Mouse (Mus musculus) intestine, postnatal 0 days (tissue): ENCODE measurements at regions not wholly inside any gene's neighbourhood (a gene's known extent, or its start where the extent isn't known, plus 50 kb on each side); places are given as distances from the start of the nearest gene placed in this dataset.

Experiments used
- ATAC-seq: fragments of 200-750 bp; cut with Nextera tagmentation; 2 replicates; pipeline ENCODE4 v1.8.0; 2017; ENCODE audit warnings: mild to moderate bottlenecking, moderate TSS enrichment, moderate library complexity
- H3K27ac ChIP-seq: fragments of 300-500 bp; sonication (generic); 2 replicates; pipeline ENCODE4 v1.5.1; 2014; ENCODE audit warnings: mild to moderate bottlenecking, low read depth, low read length, moderate library complexity
- H3K27me3 ChIP-seq: fragments of 300-500 bp; sonication (generic); replicated peaks from 2 replicates; pipeline ENCODE4 v1.6.1; 2014; ENCODE audit warnings: low read length, mixed read lengths; ENCODE audit not compliant: control insufficient read depth, insufficient read depth
- H3K36me3 ChIP-seq: fragments of 300-500 bp; sonication (generic); 2 replicates; pipeline ENCODE4 v1.6.1; 2014; ENCODE audit warnings: mild to moderate bottlenecking, moderate library complexity; ENCODE audit not compliant: control insufficient read depth, insufficient read depth
- H3K4me1 ChIP-seq: fragments of 300-500 bp; sonication (generic); replicated peaks from 2 replicates; pipeline ENCODE4 v1.6.1; 2014; ENCODE audit warnings: antibody characterized with exemption, low read length, mixed read lengths; ENCODE audit not compliant: control insufficient read depth, insufficient read depth
- H3K4me2 ChIP-seq: fragments of 300-500 bp; sonication (generic); replicated peaks from 2 replicates; pipeline ENCODE4 v1.6.1; 2014; ENCODE audit warnings: low read depth, mild to moderate bottlenecking, moderate library complexity
- H3K4me3 ChIP-seq: fragments of 300-500 bp; sonication (generic); 2 replicates; pipeline ENCODE4 v1.5.1; 2014; ENCODE audit warnings: low read depth, low read length
- H3K9ac ChIP-seq: fragments of 300-500 bp; sonication (generic); 2 replicates; pipeline ENCODE4 v1.6.1; 2014; ENCODE audit warnings: mild to moderate bottlenecking, low read depth, low read length
- H3K9me3 ChIP-seq: fragments of 300-500 bp; sonication (generic); 2 replicates; pipeline ENCODE4 v1.6.1; 2016; ENCODE audit warnings: mixed run types; ENCODE audit not compliant: control insufficient read depth
- CTCF ChIP-seq: sonication (generic); IDR thresholded peaks from 2 replicates; pipeline ENCODE4 v1.5.1; 2016; ENCODE audit warnings: low read depth, mild to moderate bottlenecking, control low read depth, antibody characterized with exemption, moderate library complexity
- WGBS: fragments of 180-500 bp; shearing (Covaris S2); extraction: QIAGEN DNeasy Blood & Tissue Kit; methylation state at CpG from one replicate; pipeline ENCODE4 v1.1.7; 2014; 5-methylcytosine and 5-hydroxymethylcytosine counted together

- Histone ChIP-seq H3K27ac (no peak overlapping the region), H3K4me3 (no peak overlapping the region), H3K9me3 (no peaks in the 10 kb centered on the region), H3K27me3 (no peaks in the 10 kb centered on the region), H3K4me2 (no peak overlapping the region), H3K4me1 (no peaks in the 10 kb centered on the region), H3K36me3 (no peaks in the 10 kb centered on the region), H3K9ac (no peak overlapping the region)
- no peak for ATAC-seq
- no peak for TF ChIP-seq CTCF
- 70% methylated on average over 4 of the region's 4 CpGs for WGBS
Observed at GRCm38 (mm10) chr19:36263923-36264322, 84.2 kb upstream of the Pcgf5 start.

- Histone ChIP-seq H3K4me1 (no peaks in the 10 kb centered on the region), H3K9me3 (no peaks in the 10 kb centered on the region), H3K27me3 (no peaks in the 10 kb centered on the region), H3K9ac (no peak overlapping the region), H3K4me3 (no peak overlapping the region), H3K27ac (no peak overlapping the region), H3K4me2 (no peak overlapping the region), H3K36me3 (no peaks in the 10 kb centered on the region)
- ATAC-seq = no peak
- 76% methylated on average over 2 of the region's 2 CpGs for WGBS
- no peak for TF ChIP-seq CTCF
Observed at GRCm38 (mm10) chr19:36264397-36264796, 83.7 kb upstream of the Pcgf5 start.

DNA sequence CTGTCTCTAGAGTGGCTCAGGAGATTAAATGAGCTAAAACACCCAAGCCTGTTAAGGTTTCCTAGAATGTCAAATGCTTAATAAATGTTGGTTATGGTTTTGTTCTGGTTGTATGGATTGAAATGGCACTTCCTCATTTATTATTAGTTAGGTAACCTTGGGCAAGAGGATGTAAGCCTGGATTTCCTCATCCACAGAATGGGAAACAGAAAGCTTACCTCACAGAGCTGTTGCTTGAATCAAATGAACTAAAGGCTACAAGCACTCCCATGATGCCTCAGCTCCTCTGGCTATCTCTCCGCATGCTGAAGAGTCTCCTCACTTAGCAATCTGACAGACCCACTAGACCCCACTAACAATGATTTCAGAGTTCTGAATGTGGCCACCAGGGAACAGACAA is 82.8 kb upstream of the Pcgf5 start:
- H3K27me3 ChIP-seq = no peaks in the 10 kb centered on the region
- H3K4me2 ChIP-seq = no peak overlapping the region
- H3K4me3 ChIP-seq = no peak overlapping the region
- no peaks in the 10 kb centered on the region for H3K36me3 ChIP-seq
- ATAC-seq = no peak
- no peaks in the 10 kb centered on the region for H3K4me1 ChIP-seq
- H3K9me3 ChIP-seq = no peaks in the 10 kb centered on the region
- no peak overlapping the region for H3K27ac ChIP-seq
- H3K9ac ChIP-seq = no peak overlapping the region
- WGBS = 83% methylated on average over 1 of the region's 1 CpGs
- TF ChIP-seq CTCF = no peak

- TF ChIP-seq CTCF = no peak
- Histone ChIP-seq H3K4me3 (no peak overlapping the region), H3K9ac (no peak overlapping the region), H3K4me1 (no peaks in the 10 kb centered on the region), H3K27me3 (no peaks in the 10 kb centered on the region), H3K9me3 (no peaks in the 10 kb centered on the region), H3K4me2 (no peak overlapping the region), H3K36me3 (no peaks in the 10 kb centered on the region), H3K27ac (no peak overlapping the region)
- 44% methylated on average over 8 of the region's 8 CpGs for WGBS
- ATAC-seq = no peak
Observed at GRCm38 (mm10) chr19:36266346-36266745, 81.8 kb upstream of the Pcgf5 start.

DNA sequence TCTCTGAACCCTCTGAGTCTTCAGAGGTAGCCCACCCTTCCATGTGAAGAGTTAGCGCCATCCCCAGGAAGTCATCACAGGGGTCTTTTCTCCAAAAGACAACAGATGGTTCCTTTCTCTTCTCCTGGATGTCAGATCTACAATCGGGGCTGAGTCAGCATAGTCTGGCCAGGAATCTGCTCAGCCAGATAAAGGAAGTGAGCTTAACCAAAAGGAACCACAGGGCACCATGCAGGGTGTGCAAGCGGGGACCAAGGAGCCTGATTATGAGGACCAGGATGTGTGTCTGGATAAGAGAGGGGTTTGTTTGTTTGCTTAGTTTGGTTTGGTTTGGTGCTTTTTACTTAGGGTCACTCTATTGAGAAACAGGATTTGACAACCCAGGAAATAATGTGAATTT is 74.6 kb upstream of the Pcgf5 start:
- H3K36me3 ChIP-seq = no peaks in the 10 kb centered on the region
- 61% methylated on average over 3 of the region's 3 CpGs for WGBS
- H3K4me3 ChIP-seq = no peak overlapping the region
- no peak for ATAC-seq
- no peak overlapping the region for H3K4me2 ChIP-seq
- TF ChIP-seq CTCF = no peak
- H3K27me3 ChIP-seq = no peaks in the 10 kb centered on the region
- no peaks in the 10 kb centered on the region for H3K9me3 ChIP-seq
- no peak overlapping the region for H3K27ac ChIP-seq
- no peaks in the 10 kb centered on the region for H3K4me1 ChIP-seq
- no peak overlapping the region for H3K9ac ChIP-seq

- Histone ChIP-seq H3K9me3 (no peaks in the 10 kb centered on the region), H3K36me3 (no peaks in the 10 kb centered on the region), H3K4me1 (no peaks in the 10 kb centered on the region), H3K4me3 (no peak overlapping the region), H3K27ac (no peak overlapping the region), H3K4me2 (no peak overlapping the region), H3K9ac (no peak overlapping the region), H3K27me3 (no peaks in the 10 kb centered on the region)
- TF ChIP-seq CTCF = no peak
- no peak for ATAC-seq
- 79% methylated on average over 4 of the region's 4 CpGs for WGBS
Observed at GRCm38 (mm10) chr19:36285465-36285864, 62.6 kb upstream of the Pcgf5 start.

GRCm38 (mm10) chr19:36290778-36291177 is 57.3 kb upstream of the Pcgf5 start:
- WGBS = 6% methylated on average over 4 of the region's 4 CpGs
- H3K36me3 ChIP-seq = no peaks in the 10 kb centered on the region
- ATAC-seq = peak; percentile 83

More at GRCm38 (mm10) chr19:36290778-36291177, 57.3 kb upstream of the Pcgf5 start:
- H3K9me3 ChIP-seq = no peaks in the 10 kb centered on the region
- TF ChIP-seq CTCF = no peak
- H3K4me2 ChIP-seq = no peak overlapping the region
- H3K4me3 ChIP-seq = no peak overlapping the region
- H3K27me3 ChIP-seq = no peaks in the 10 kb centered on the region
- H3K4me1 ChIP-seq = no peaks in the 10 kb centered on the region
- no peak overlapping the region for H3K27ac ChIP-seq
- H3K9ac ChIP-seq = no peak overlapping the region
